Mouse (Mus musculus): ENCODE data around the gene Drap1. TPM values are rescaled to one million over a fixed set of nuclear protein-coding genes. Genes with fewer than 3 reads are reported as not detected.
A peak's percentile ranks its signal among the peaks of the same experiment; 100 is the strongest.
"Not testable (repeated sequence)": the region's sequence is repeated elsewhere in the genome, so short reads cannot be mapped to it uniquely, and the experiment has no call there.

Drap1 gene
- polyA plus RNA-seq, 1 experiment from 2014 or later = 211 TPM

- Histone ChIP-seq H3K9ac (ENCODE audit: low read depth, low read length) (peak overlapping the region; percentile 44), H3K27me3 (ENCODE audit: control insufficient read depth, insufficient read depth, low read length) (no peaks in the 10 kb centered on the region), H3K4me3 (ENCODE audit: low read depth, low read length) (peak overlapping the region; percentile 38), H3K36me3 (ENCODE audit: control insufficient read depth, insufficient read depth, low read length) (no peaks in the 10 kb centered on the region), H3K27ac (ENCODE audit: low read depth, low read length) (peak overlapping the region; percentile 55), H3K4me1 (replicated peaks; ENCODE audit: control insufficient read depth, insufficient read depth, low read length) (0 out of 2 replicates have a peak, but pooled peaks cover 3% of the 10 kb centered on the region), H3K4me2 (replicated peaks; ENCODE audit: low read depth, low read length) (peak overlapping the region; percentile 47), H3K9me3 (ENCODE audit: control insufficient read depth, low read length) (no peaks in the 10 kb centered on the region)
- ATAC-seq (ENCODE audit: low FRiP score) (peak; percentile 45), DNase-seq (ENCODE audit: low spot score) (peak; percentile 72)
- WGBS = 12% methylated on average over 7 of the region's 7 CpGs
These were observed 17.6 kb downstream of the Drap1 start for GRCm38 (mm10) chr19:5407133-5407532.

DNA sequence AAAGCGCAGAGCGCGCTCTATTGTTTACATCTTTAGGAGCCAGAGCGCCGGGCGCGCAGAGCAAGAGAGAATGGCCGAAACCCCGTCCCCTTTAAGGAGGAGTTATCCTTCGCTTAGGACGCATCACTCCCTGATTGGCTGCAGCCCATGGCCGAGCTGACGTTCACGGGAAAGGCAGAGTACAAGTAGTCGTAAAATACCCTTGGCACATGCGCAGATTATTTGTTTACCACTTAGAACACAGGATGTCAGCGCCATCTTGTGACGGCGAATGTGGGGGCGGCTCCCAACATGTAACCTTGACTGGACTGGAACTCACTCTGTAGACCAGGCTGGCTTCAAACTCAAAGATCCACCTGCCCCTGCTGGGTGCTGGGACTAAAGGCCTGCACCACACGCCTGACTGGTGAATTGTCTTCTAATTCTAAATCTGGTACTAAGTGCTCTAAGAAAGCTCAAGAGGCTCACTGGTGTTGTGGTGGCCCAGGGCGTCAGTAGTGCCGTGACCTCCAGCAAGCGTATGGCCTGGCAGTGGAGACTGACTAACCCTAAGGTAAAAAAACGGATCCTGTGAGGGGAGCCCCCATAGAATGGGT, 18.1 kb downstream of the Drap1 start:
- not testable (repeated sequence) for H3K36me3 ChIP-seq (ENCODE audit: control insufficient read depth, insufficient read depth, low read length); H3K9me3 ChIP-seq (ENCODE audit: control insufficient read depth, low read length); H3K4me1 ChIP-seq (replicated peaks; ENCODE audit: control insufficient read depth, insufficient read depth, low read length); H3K27me3 ChIP-seq (ENCODE audit: control insufficient read depth, insufficient read depth, low read length)
- peak overlapping the region; percentile 47 for H3K4me2 ChIP-seq (replicated peaks; ENCODE audit: low read depth, low read length)
- peak overlapping the region; percentile 55 for H3K27ac ChIP-seq (ENCODE audit: low read depth, low read length)
- 8% methylated on average over 21 of the region's 25 CpGs for WGBS
- H3K4me3 ChIP-seq (ENCODE audit: low read depth, low read length) = peak overlapping the region; percentile 38
- ATAC-seq (ENCODE audit: low FRiP score) (peak; percentile 86), DNase-seq (ENCODE audit: low spot score) (peak; percentile 64)
- H3K9ac ChIP-seq (ENCODE audit: low read depth, low read length) = peak overlapping the region; percentile 44

DNA sequence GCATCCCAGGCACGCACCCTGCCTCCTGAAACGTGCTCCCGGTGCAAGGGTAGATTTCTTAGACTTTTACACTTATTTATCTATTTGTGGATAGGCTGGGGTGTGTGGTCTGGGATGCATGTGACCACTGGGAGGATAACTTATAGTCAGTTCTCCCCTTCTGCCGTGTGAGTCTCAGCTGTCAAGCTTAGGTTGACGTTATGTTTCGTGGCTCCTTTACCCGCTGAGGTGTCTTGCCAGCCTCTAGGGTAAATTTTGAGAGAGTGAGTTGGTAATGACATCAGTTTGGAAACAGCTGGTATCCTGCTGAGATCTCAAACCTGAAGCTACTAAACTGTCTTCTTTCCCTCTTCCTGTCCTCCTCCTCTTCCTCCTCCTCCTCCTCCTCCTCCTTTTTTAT, 18.9 kb downstream of the Drap1 start:
- ATAC-seq (ENCODE audit: low FRiP score) = no peak
- H3K4me3 ChIP-seq (ENCODE audit: low read depth, low read length) = peak overlapping the region; percentile 31
- peak overlapping the region; percentile 44 for H3K9ac ChIP-seq (ENCODE audit: low read depth, low read length)
- no peaks in the 10 kb centered on the region for H3K36me3 ChIP-seq (ENCODE audit: control insufficient read depth, insufficient read depth, low read length)
- no peaks in the 10 kb centered on the region for H3K9me3 ChIP-seq (ENCODE audit: control insufficient read depth, low read length)
- peak; percentile 23 for DNase-seq (ENCODE audit: low spot score)
- H3K4me2 ChIP-seq (replicated peaks; ENCODE audit: low read depth, low read length) = peak overlapping the region; percentile 50
- no peaks in the 10 kb centered on the region for H3K27me3 ChIP-seq (ENCODE audit: control insufficient read depth, insufficient read depth, low read length)
- WGBS = 31% methylated on average over 7 of the region's 7 CpGs
- peak overlapping the region; percentile 30; the same call in 1 of the 2 replicates for H3K27ac ChIP-seq (ENCODE audit: low read depth, low read length)
- 0 out of 2 replicates have a peak, but pooled peaks cover 3% of the 10 kb centered on the region for H3K4me1 ChIP-seq (replicated peaks; ENCODE audit: control insufficient read depth, insufficient read depth, low read length)

DNA sequence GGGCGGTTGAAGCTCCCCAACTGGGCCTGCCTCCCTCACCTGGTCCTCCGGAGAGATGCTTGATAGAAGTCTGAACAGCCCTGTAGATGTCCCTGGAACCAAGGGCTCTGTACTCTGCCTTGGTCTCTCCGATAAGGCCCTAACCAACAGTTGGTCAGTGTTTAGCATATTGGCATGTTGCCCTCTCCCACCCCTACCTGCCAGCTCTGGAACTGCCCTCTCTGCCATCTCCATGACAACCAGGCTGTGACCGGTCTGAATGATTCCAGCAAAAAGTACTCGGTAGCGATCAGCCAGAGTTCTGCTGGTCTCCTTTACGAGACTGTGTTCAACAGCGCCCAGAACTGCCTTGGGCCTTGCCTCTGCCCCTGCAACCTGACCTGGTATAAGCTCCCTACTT, 22.5 kb downstream of the Drap1 start, which contains the start of gene Tsga10ip:
Gene Tsga10ip (minus strand): TSS at position 234 of the 400 bp plus-strand sequence.
- WGBS = 76% methylated on average over 8 of the region's 8 CpGs
- Histone ChIP-seq H3K9me3 (ENCODE audit: control insufficient read depth, low read length) (no peaks in the 10 kb centered on the region), H3K4me1 (replicated peaks; ENCODE audit: control insufficient read depth, insufficient read depth, low read length) (no peaks in the 10 kb centered on the region), H3K36me3 (ENCODE audit: control insufficient read depth, insufficient read depth, low read length) (no peaks in the 10 kb centered on the region), H3K27ac (ENCODE audit: low read depth, low read length) (no peak within 1 kb of the TSS), H3K27me3 (ENCODE audit: control insufficient read depth, insufficient read depth, low read length) (no peaks in the 10 kb centered on the region), H3K4me3 (ENCODE audit: low read depth, low read length) (no peak within 1 kb of the TSS), H3K4me2 (replicated peaks; ENCODE audit: low read depth, low read length) (no peak within 1 kb of the TSS), H3K9ac (ENCODE audit: low read depth, low read length) (no peak within 1 kb of the TSS)
- ATAC-seq (ENCODE audit: low FRiP score) (no peak), DNase-seq (ENCODE audit: low spot score) (no peak)

DNA sequence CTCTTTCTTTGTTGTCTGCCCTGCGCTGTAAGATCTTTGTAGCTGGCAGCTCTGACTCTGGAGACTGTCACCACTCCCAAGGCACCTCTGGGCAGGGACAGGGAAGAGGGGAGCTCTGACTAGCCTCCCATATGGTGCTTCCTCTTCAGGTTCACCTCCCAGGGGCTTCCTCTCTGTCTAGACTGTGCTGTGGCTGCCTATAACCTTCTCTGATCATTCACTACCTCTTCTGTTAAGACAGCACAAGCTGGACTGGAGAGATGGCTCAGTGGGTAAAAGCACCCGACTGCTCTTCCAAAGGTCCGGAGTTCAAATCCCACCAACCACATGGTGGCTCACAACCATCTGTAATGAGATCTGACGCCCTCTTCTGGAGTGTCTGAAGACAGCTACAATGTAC, 23.7 kb downstream of the Drap1 start:
- ATAC-seq (ENCODE audit: low FRiP score); H3K27ac ChIP-seq (ENCODE audit: low read depth, low read length); H3K36me3 ChIP-seq (ENCODE audit: control insufficient read depth, insufficient read depth, low read length); H3K9me3 ChIP-seq (ENCODE audit: control insufficient read depth, low read length); H3K4me3 ChIP-seq (ENCODE audit: low read depth, low read length); H3K4me1 ChIP-seq (replicated peaks; ENCODE audit: control insufficient read depth, insufficient read depth, low read length); H3K27me3 ChIP-seq (ENCODE audit: control insufficient read depth, insufficient read depth, low read length); H3K9ac ChIP-seq (ENCODE audit: low read depth, low read length); DNase-seq (ENCODE audit: low spot score); H3K4me2 ChIP-seq (replicated peaks; ENCODE audit: low read depth, low read length): not testable (repeated sequence)
- 78% methylated on average over 4 of the region's 4 CpGs for WGBS

DNA sequence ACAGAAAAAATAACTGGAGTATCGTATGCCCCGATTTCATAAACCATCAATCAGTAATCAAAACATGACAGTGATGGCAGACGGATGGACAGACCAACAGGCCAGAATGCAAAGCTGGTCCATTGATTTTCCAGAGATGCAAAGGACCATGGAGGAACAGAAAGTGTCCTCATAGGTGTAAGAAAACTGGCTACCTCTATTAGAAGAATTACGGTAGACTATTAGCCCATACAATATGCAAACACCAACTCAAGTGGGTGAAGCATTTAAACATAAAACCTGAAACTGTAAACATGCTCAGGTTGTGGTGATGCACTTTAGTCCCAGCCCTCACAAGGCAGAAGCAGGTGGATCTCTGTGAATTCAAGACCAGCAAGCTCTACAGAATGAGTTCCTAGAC, 29.4 kb downstream of the Drap1 start:
- DNase-seq (ENCODE audit: low spot score) (no peak), ATAC-seq (ENCODE audit: low FRiP score) (no peak)

GRCm38 (mm10) chr19:5394168-5394567, 30.6 kb downstream of the Drap1 start:
- Histone ChIP-seq H3K27me3 (ENCODE audit: control insufficient read depth, insufficient read depth, low read length) (no peaks in the 10 kb centered on the region), H3K9me3 (ENCODE audit: control insufficient read depth, low read length) (no peaks in the 10 kb centered on the region), H3K9ac (ENCODE audit: low read depth, low read length) (no peak overlapping the region), H3K4me1 (replicated peaks; ENCODE audit: control insufficient read depth, insufficient read depth, low read length) (0 out of 2 replicates have a peak, but pooled peaks cover 2% of the 10 kb centered on the region), H3K4me2 (replicated peaks; ENCODE audit: low read depth, low read length) (no peak overlapping the region), H3K4me3 (ENCODE audit: low read depth, low read length) (no peak overlapping the region; the same call in 1 of the 2 replicates), H3K36me3 (ENCODE audit: control insufficient read depth, insufficient read depth, low read length) (no peaks in the 10 kb centered on the region), H3K27ac (ENCODE audit: low read depth, low read length) (no peak overlapping the region)
- ATAC-seq (ENCODE audit: low FRiP score) (no peak), DNase-seq (ENCODE audit: low spot score) (no peak)
- WGBS = 60% methylated on average over 10 of the region's 10 CpGs

More for the DNA sequence above, 29.4 kb downstream of the Drap1 start:
- WGBS = 71% methylated on average over 4 of the region's 4 CpGs
- H3K4me3 ChIP-seq (ENCODE audit: low read depth, low read length) = no peak overlapping the region
- H3K27me3 ChIP-seq (ENCODE audit: control insufficient read depth, insufficient read depth, low read length) = no peaks in the 10 kb centered on the region
- H3K36me3 ChIP-seq (ENCODE audit: control insufficient read depth, insufficient read depth, low read length) = no peaks in the 10 kb centered on the region
- H3K4me2 ChIP-seq (replicated peaks; ENCODE audit: low read depth, low read length) = no peak overlapping the region
- no peaks in the 10 kb centered on the region for H3K4me1 ChIP-seq (replicated peaks; ENCODE audit: control insufficient read depth, insufficient read depth, low read length)
- H3K9ac ChIP-seq (ENCODE audit: low read depth, low read length) = no peak overlapping the region
- H3K9me3 ChIP-seq (ENCODE audit: control insufficient read depth, low read length) = no peaks in the 10 kb centered on the region
- H3K27ac ChIP-seq (ENCODE audit: low read depth, low read length) = no peak overlapping the region

- H3K27ac ChIP-seq (ENCODE audit: low read depth, low read length) = no peak overlapping the region
- H3K27me3 ChIP-seq (ENCODE audit: control insufficient read depth, insufficient read depth, low read length) = no peaks in the 10 kb centered on the region
- H3K4me1 ChIP-seq (replicated peaks; ENCODE audit: control insufficient read depth, insufficient read depth, low read length) = peaks cover 3% of the 10 kb centered on the region; the same call in 1 of the 2 replicates
- DNase-seq (ENCODE audit: low spot score) (no peak), ATAC-seq (ENCODE audit: low FRiP score) (no peak)
- no peaks in the 10 kb centered on the region for H3K9me3 ChIP-seq (ENCODE audit: control insufficient read depth, low read length)
- no peak overlapping the region for H3K4me2 ChIP-seq (replicated peaks; ENCODE audit: low read depth, low read length)
- H3K9ac ChIP-seq (ENCODE audit: low read depth, low read length) = no peak overlapping the region
- no peaks in the 10 kb centered on the region for H3K36me3 ChIP-seq (ENCODE audit: control insufficient read depth, insufficient read depth, low read length)
- no peak overlapping the region for H3K4me3 ChIP-seq (ENCODE audit: low read depth, low read length)
- 71% methylated on average over 4 of the region's 4 CpGs for WGBS
These were observed 31.9 kb downstream of the Drap1 start for GRCm38 (mm10) chr19:5392892-5393291.

DNA sequence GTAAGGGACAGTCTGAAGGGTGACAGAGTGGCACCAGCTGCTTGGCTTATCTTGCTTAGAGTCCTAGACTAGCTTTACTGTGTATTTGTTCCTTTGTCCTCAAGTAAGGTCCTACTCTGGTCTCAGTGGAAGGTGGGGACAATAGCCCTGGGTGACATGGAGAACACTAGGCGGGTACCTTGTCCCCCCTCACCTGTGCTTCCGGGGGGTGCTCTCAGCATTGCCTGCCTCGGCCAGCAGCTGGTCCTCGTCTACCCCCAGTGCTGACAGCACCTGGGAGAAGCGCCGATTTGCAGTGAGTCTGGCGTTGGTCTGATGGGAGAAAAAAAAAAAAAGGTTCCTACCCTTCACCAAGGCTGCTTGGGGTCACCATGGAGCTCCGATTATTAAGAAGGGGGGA, 34.4 kb downstream of the Drap1 start:
- Histone ChIP-seq H3K27ac (ENCODE audit: low read depth, low read length) (no peak overlapping the region), H3K27me3 (ENCODE audit: control insufficient read depth, insufficient read depth, low read length) (no peaks in the 10 kb centered on the region), H3K36me3 (ENCODE audit: control insufficient read depth, insufficient read depth, low read length) (no peaks in the 10 kb centered on the region), H3K4me2 (replicated peaks; ENCODE audit: low read depth, low read length) (no peak overlapping the region), H3K9ac (ENCODE audit: low read depth, low read length) (0 out of 2 replicates have a peak overlapping the region, but pooled peaks have one; percentile 21), H3K4me3 (ENCODE audit: low read depth, low read length) (no peak overlapping the region; the same call in 1 of the 2 replicates), H3K4me1 (replicated peaks; ENCODE audit: control insufficient read depth, insufficient read depth, low read length) (peaks cover 6% of the 10 kb centered on the region; the same call in 1 of the 2 replicates), H3K9me3 (ENCODE audit: control insufficient read depth, low read length) (no peaks in the 10 kb centered on the region)
- 81% methylated on average over 8 of the region's 8 CpGs for WGBS
- ATAC-seq (ENCODE audit: low FRiP score) (no peak), DNase-seq (ENCODE audit: low spot score) (no peak)
